Mouse (Mus musculus): ENCODE measurements around the gene Polg.

Gene Polg

GRCm38 (mm10) chr7:79502152-79503102 lies 36.3 kb upstream of the Polg start:
- DNase-seq (ENCODE audit: low read depth, low spot score), result no peak

- DNase-seq (ENCODE audit: low read depth, low spot score), result no peak
Measured at GRCm38 (mm10) chr7:79501581-79502031, 35.4 kb upstream of the Polg start.

GRCm38 (mm10) chr7:79500681-79501306 lies 34.6 kb upstream of the Polg start:
- DNase-seq (ENCODE audit: low read depth, low spot score), result no peak

- DNase-seq (ENCODE audit: low read depth, low spot score), result no peak
Measured at GRCm38 (mm10) chr7:79499596-79500570, 33.7 kb upstream of the Polg start.

- no peak for DNase-seq (ENCODE audit: low read depth, low spot score)
Measured at GRCm38 (mm10) chr7:79498965-79499595, 32.9 kb upstream of the Polg start.

GRCm38 (mm10) chr7:79498356-79498755 lies 32.2 kb upstream of the Polg start:
- DNase-seq (ENCODE audit: low read depth, low spot score), result no peak

GRCm38 (mm10) chr7:79497701-79498115 lies 31.5 kb upstream of the Polg start:
- no peak for DNase-seq (ENCODE audit: low read depth, low spot score)

GRCm38 (mm10) chr7:79496816-79497328 lies 30.7 kb upstream of the Polg start:
- DNase-seq (ENCODE audit: low read depth, low spot score), result no peak

- DNase-seq (ENCODE audit: low read depth, low spot score), result peak; percentile 87
Measured at GRCm38 (mm10) chr7:79495988-79496815, 30.0 kb upstream of the Polg start.

GRCm38 (mm10) chr7:79493915-79494314 lies 27.8 kb upstream of the Polg start:
- no peak for DNase-seq (ENCODE audit: low read depth, low spot score)

- no peak for DNase-seq (ENCODE audit: low read depth, low spot score)
Measured at GRCm38 (mm10) chr7:79486528-79486927, 20.4 kb upstream of the Polg start.

- no peak for DNase-seq (ENCODE audit: low read depth, low spot score)
Measured at GRCm38 (mm10) chr7:79474831-79475399, 8.8 kb upstream of the Polg start.

GRCm38 (mm10) chr7:79473496-79474194 lies 7.5 kb upstream of the Polg start:
- DNase-seq (ENCODE audit: low read depth, low spot score), result no peak

- no peak for DNase-seq (ENCODE audit: low read depth, low spot score)
Measured at GRCm38 (mm10) chr7:79472792-79473191, 6.6 kb upstream of the Polg start.

GRCm38 (mm10) chr7:79471436-79471835 lies 5.3 kb upstream of the Polg start:
- no peak for DNase-seq (ENCODE audit: low read depth, low spot score)

GRCm38 (mm10) chr7:79470718-79471117 lies 4.6 kb upstream of the Polg start:
- DNase-seq (ENCODE audit: low read depth, low spot score), result no peak

- DNase-seq (ENCODE audit: low read depth, low spot score), result no peak
Measured at GRCm38 (mm10) chr7:79469766-79470165, 3.6 kb upstream of the Polg start.

- DNase-seq (ENCODE audit: low read depth, low spot score), result no peak
Measured at GRCm38 (mm10) chr7:79468994-79469393, 2.8 kb upstream of the Polg start.

- DNase-seq (ENCODE audit: low read depth, low spot score), result no peak
Measured at GRCm38 (mm10) chr7:79467951-79468350, 1.8 kb upstream of the Polg start.
